14 mouse cellular contexts compared by ENCODE assay signal in genomic region chr6:143072412-143073014, GRCm38 (mm10). TPM values are rescaled to one million over a fixed set of nuclear protein-coding genes. Genes with fewer than 3 reads are reported as not detected.
A peak's percentile ranks its signal among the peaks of the same experiment; 100 is the strongest.
DNase-seq lines count a peak whose midpoint lies in the region; ATAC-seq and TF ChIP-seq lines count a peak whose summit lies in the region.
"Had no signal": no experiment of that assay in that cellular context is flagged by ENCODE, and none has a peak within 500 bp of the region (broad histone marks: within the 10 kb centered on the region; RNA-seq: fewer than 3 reads in every experiment).

No protein-coding gene starts in this region.

- H3K27ac ChIP-seq in liver, postnatal 0 days (ENCODE audit: low read depth): no peak overlapping the region; the same call in 1 of the 2 replicates
- H3K27ac ChIP-seq in stomach, postnatal 0 days (replicated peaks): 0 out of 2 replicates have a peak overlapping the region, but pooled peaks have one; percentile 9
- H3K27ac ChIP-seq: forebrain, embryonic 12.5 days; heart, embryonic 15.5 days; layer of hippocampus, adult 2 months; lung, embryonic 15.5 days; neural tube, embryonic 15.5 days had no signal

- H3K9ac ChIP-seq in liver, postnatal 0 days (replicated peaks): no peak overlapping the region
- H3K9ac ChIP-seq in stomach, postnatal 0 days (ENCODE audit: low read length): no peak overlapping the region
- H3K9ac ChIP-seq: forebrain, embryonic 12.5 days; heart, embryonic 15.5 days; lung, embryonic 15.5 days; neural tube, embryonic 15.5 days had no signal

- H3K4me3 ChIP-seq in liver, postnatal 0 days (ENCODE audit: low read depth, low read length): no peak overlapping the region
- no peak overlapping the region for H3K4me3 ChIP-seq in stomach, postnatal 0 days (ENCODE audit: low read depth, low read length)
- H3K4me3 ChIP-seq: forebrain, embryonic 12.5 days; heart, embryonic 15.5 days; layer of hippocampus, adult 2 months; lung, embryonic 15.5 days; neural tube, embryonic 15.5 days had no signal

- peaks cover 11% of the 10 kb centered on the region for H3K4me1 ChIP-seq in liver, postnatal 0 days (ENCODE audit: insufficient read depth)
- no peaks in the 10 kb centered on the region for H3K4me1 ChIP-seq in stomach, postnatal 0 days (replicated peaks; ENCODE audit: control insufficient read depth, insufficient read depth)
- H3K4me1 ChIP-seq: forebrain, embryonic 12.5 days; neural tube, embryonic 15.5 days had no signal

- WGBS in liver, postnatal 0 days (ENCODE audit: insufficient replicate concordance): 60% methylated on average over 8 of the region's 8 CpGs
- 47% methylated on average over 8 of the region's 8 CpGs for WGBS in stomach, postnatal 0 days

- H3K27me3 ChIP-seq in liver, postnatal 0 days (ENCODE audit: insufficient read depth, low read length): no peaks in the 10 kb centered on the region
- H3K27me3 ChIP-seq in stomach, postnatal 0 days (ENCODE audit: control insufficient read depth, insufficient read depth, low read length): no peaks in the 10 kb centered on the region
- H3K27me3 ChIP-seq: forebrain, embryonic 12.5 days; heart, embryonic 15.5 days; lung, embryonic 15.5 days; neural tube, embryonic 15.5 days had no signal

- H3K36me3 ChIP-seq in liver, postnatal 0 days (replicated peaks; ENCODE audit: insufficient read depth, low read length): peaks cover 37% of the 10 kb centered on the region
- H3K36me3 ChIP-seq in stomach, postnatal 0 days (ENCODE audit: control insufficient read depth, insufficient read depth, low read length): no peaks in the 10 kb centered on the region; the same call in 1 of the 2 replicates

- peak; percentile 28; the same call in 1 of the 2 replicates for TF ChIP-seq EP300 in liver, postnatal 0 days (IDR thresholded peaks at IDR 0.05; ENCODE audit: low read depth)
- no peak for TF ChIP-seq EP300 in stomach, postnatal 0 days (optimal IDR thresholded peaks at IDR 0.05)

- DNase-seq in adrenal gland, adult 2 months: peak; percentile 42
- DNase-seq in adrenal gland, adult 18-20 months (ENCODE audit: low spot score in 2 of 2): no peak
- DNase-seq in ovary, postnatal 36 days (ENCODE audit: low spot score): peak; percentile 9
- no peak for DNase-seq in ovary, postnatal 10 days (ENCODE audit: low spot score)
- DNase-seq in liver, postnatal 0 days: peak; percentile 32
- DNase-seq in stomach, postnatal 0 days (ENCODE audit: low spot score): no peak
- DNase-seq in testis, postnatal 14 days (ENCODE audit: low spot score): no peak
- no peak for DNase-seq in Muller cell, postnatal 12 days (ENCODE audit: inconsistent ontology term)
- DNase-seq: cerebellum, adult 8-10 months had no signal

- no peak overlapping the region for H3K4me2 ChIP-seq in liver, postnatal 0 days (ENCODE audit: low read depth, low read length)
- H3K4me2 ChIP-seq in stomach, postnatal 0 days (replicated peaks; ENCODE audit: low read depth): no peak overlapping the region
- H3K4me2 ChIP-seq: forebrain, embryonic 12.5 days; heart, embryonic 15.5 days; lung, embryonic 15.5 days; neural tube, embryonic 15.5 days had no signal

- no peak for ATAC-seq in liver, postnatal 0 days
- ATAC-seq in stomach, postnatal 0 days (ENCODE audit: low FRiP score, low TSS enrichment): peak; percentile 56; the same call in 1 of the 2 replicates

- H3K9me3 ChIP-seq in liver, postnatal 0 days (ENCODE audit: low read length): no peaks in the 10 kb centered on the region
- H3K9me3 ChIP-seq in stomach, postnatal 0 days (ENCODE audit: control insufficient read depth, low read length): no peaks in the 10 kb centered on the region
- H3K9me3 ChIP-seq: forebrain, embryonic 12.5 days; heart, embryonic 15.5 days; lung, embryonic 15.5 days; neural tube, embryonic 15.5 days had no signal

- no peak for TF ChIP-seq CTCF in liver, postnatal 0 days (IDR thresholded peaks at IDR 0.05; ENCODE audit: low read depth)
- no peak for TF ChIP-seq CTCF in stomach, postnatal 0 days (IDR thresholded peaks at IDR 0.05; ENCODE audit: low read depth)

RNA-seq across cellular contexts. Expression of gene C2cd5, which starts 27.4 kb away (rescaled TPM):
- total RNA-seq in adrenal gland, adult 2 months (2021): 10 to 100 TPM; 12.3 to 19.8 TPM
- polyA plus RNA-seq in adrenal gland, adult 2 months (2012; rRNA removed): 5.3 and 5.9 TPM in 2 replicates
- 10 to 100 TPM; 14.7 to 16.2 TPM for total RNA-seq in adrenal gland, adult 18-20 months (2021)
- 7.2 and 7.9 TPM in 2 replicates for polyA plus RNA-seq in liver, postnatal 0 days (2015; fragmentation: Nextera tagmentation; extraction: Ambion mirVana)
- polyA plus RNA-seq in stomach, postnatal 0 days (2015; fragmentation: Nextera tagmentation; extraction: Ambion mirVana): 7.7 and 8.3 TPM in 2 replicates

Comparison
In these comparisons a context has a peak if more than half of its experiments do, and no peak if none do; other contexts are left out.
1. DNase-seq: peak in adrenal gland, adult 2 months (single experiment), ovary, postnatal 36 days (single experiment) and liver, postnatal 0 days (single experiment); none in adrenal gland, adult 18-20 months (0 of 2), ovary, postnatal 10 days (single experiment), stomach, postnatal 0 days (single experiment), testis, postnatal 14 days (single experiment) and Muller cell, postnatal 12 days (single experiment).